Mouse (Mus musculus) lung, postnatal 0 days (tissue): Measurements from ENCODE around the gene Ptprcap.

Experiments
- CTCF ChIP-seq: IDR thresholded peaks from 2 replicates; pipeline ENCODE4 v1.5.1; 2016; ENCODE audit warnings: antibody characterized with exemption, mild to moderate bottlenecking
- EP300 ChIP-seq: IDR thresholded peaks from 2 replicates; pipeline ENCODE4 v1.6.1; 2016; ENCODE audit warnings: antibody characterized with exemption, mild to moderate bottlenecking, control low read depth

DNA sequence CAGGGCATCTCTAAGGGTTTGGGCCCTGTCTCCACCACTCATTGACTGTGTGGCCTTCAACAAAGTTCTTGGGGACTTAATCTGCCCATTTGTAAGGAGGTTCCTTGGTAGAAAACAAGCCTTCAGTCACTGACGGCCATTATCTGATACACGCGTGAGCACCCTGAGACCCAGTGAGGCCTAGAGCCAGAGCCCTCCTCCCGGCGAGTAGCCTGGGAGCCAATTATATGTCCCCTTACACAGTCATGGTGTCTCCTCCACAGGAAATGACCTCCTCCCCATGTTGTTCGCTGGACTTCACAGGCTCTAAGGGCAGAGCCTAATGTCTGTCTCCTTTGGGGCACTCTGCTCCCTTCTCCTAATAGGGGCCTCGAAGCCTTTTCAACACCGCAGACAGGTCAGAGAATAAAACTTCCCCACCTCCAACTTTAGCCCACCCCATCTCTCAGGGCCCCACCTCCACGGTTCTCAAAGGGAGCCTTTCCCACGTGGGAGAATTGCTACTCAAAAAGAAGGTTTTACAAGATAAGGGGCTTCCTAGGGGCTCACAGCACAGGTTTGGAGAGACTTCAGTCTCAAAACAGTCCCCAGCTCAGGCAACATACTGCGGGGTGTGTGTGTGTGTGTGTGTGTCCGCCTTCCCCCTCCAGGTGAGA, 6.9 kb upstream of the Ptprcap start:
- TF ChIP-seq CTCF = no peak
- no peak for TF ChIP-seq EP300
